Mouse (Mus musculus) c-Kit-positive CD71-negative TER-119-negative erythroid progenitor cells, embryonic 14.5 days (primary cell): ENCODE measurements around the gene Tcf20.
"Not testable (repeated sequence)": the region's sequence is repeated elsewhere in the genome, so short reads cannot be mapped to it uniquely, and the experiment has no call there.

Experiments
- DNase-seq: peaks from one replicate; pipeline ENCODE4 v3.0.0-alpha.2; 2013; ENCODE audit warnings: low read depth

The Tcf20 gene

GRCm38 (mm10) chr15:82898740-82899675 lies 88.7 kb downstream of the Tcf20 start:
- DNase-seq: no peak

- no peak for DNase-seq
Measured at GRCm38 (mm10) chr15:82898141-82898739, 89.4 kb downstream of the Tcf20 start.

DNA sequence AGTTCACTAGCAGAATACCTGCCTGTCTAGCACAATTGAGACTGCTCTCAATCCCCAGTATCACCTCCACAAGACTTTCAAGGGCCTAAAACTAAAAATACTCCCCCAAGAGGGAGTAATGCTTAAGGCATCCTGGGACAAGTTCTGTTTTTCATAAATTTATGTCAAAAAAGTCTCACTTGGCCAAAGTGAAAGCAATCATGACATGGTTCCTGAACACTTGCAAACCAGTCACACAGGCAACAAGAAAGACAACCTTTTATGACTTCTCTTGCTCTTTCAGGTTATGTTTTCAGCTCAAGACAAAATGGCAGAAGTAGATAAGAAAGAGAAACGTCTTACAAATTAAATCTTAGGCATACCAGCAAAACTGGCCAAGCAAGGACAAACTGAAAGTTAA lies 91.3 kb downstream of the Tcf20 start:
- DNase-seq: no peak

DNA sequence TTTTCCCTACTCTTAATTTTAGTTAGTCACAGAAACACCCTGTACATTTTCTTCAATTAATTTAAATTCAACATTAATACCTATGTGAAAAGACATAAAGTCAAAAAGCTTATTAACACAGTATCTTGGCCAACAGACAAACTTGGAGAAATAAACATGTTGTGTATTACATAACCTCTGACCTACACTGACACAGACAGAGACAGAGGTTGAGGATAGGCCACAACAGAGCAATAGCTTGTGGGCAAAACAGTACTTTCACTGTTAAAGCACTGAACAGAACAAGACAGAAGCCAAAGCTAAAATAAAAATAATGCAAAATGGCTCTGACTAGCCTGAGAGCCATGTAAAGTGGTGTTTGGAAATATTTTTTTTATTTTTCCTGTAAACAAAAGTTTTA lies 97.2 kb downstream of the Tcf20 start:
- DNase-seq: no peak

GRCm38 (mm10) chr15:82889426-82889825 lies 98.2 kb downstream of the Tcf20 start:
- DNase-seq: no peak

- DNase-seq: peak; percentile 48
Measured at GRCm38 (mm10) chr15:82888466-82888865, 99.2 kb downstream of the Tcf20 start.

GRCm38 (mm10) chr15:82877309-82877708 lies 110.4 kb downstream of the Tcf20 start:
- no peak for DNase-seq

GRCm38 (mm10) chr15:82876863-82877262 lies 110.8 kb downstream of the Tcf20 start:
- DNase-seq: no peak

- DNase-seq: no peak
Measured at GRCm38 (mm10) chr15:82872037-82872436, 115.6 kb downstream of the Tcf20 start.

DNA sequence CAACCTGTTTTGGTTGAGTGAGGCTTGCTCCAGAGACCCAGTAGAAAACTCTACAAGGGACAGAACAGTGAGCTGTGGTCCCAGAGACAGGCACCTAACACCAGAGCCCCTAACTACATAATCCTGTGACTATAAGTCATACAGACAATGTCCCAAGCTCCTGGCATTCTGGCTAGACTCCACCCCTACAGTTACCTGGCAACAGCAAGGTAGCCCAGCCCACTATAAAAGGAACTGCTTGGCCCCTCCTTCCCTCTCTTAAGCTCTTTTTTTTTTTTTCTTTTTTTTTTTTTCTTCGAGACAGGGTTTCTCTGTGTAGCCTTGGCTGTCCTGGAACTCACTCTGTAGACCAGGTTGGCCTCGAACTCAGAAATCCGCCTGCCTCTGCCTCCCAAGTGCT lies 121.4 kb downstream of the Tcf20 start:
- DNase-seq: not testable (repeated sequence)

GRCm38 (mm10) chr15:82863674-82864073 lies 124.0 kb downstream of the Tcf20 start:
- no peak for DNase-seq

GRCm38 (mm10) chr15:82856652-82857378 lies 130.9 kb downstream of the Tcf20 start:
- DNase-seq: no peak

DNA sequence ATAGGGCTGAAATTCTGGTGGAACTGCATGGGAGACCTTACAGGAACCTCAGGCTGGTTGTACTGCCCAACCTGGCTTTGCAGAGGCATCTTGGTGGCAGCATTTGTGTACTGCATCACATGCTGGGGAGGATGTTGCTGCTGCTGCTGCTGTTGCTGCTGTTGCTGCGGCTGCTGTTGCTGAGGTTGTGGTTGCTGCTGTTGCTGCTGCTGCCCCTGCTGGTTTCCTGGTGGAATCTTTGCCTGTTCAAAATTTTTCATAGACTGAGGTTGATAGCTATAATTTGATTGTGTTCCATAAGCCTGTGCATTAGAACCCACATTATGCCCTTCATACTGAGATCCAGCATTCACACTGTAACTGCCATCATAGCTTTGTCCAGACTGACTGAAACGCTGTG lies 131.6 kb downstream of the Tcf20 start:
- no peak for DNase-seq

DNA sequence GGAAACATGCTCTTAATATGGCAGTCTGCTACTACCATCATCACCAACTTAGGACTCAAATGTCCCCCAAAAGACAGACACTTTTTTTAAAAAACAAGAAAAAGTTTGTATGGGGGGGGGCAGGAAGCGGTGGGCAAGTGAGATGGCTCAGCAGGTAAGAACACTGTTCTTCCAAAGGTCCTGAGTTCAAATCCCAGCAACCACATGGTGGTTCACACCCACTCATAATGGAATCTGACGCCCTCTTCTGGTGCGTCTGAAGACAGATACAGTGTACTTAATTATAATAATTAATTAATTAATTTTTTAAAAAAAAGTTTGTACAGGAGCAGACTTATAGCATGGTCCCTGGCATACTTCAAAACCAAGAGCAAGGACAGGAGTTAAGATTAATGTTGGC lies 148.5 kb downstream of the Tcf20 start:
- DNase-seq: no peak

DNA sequence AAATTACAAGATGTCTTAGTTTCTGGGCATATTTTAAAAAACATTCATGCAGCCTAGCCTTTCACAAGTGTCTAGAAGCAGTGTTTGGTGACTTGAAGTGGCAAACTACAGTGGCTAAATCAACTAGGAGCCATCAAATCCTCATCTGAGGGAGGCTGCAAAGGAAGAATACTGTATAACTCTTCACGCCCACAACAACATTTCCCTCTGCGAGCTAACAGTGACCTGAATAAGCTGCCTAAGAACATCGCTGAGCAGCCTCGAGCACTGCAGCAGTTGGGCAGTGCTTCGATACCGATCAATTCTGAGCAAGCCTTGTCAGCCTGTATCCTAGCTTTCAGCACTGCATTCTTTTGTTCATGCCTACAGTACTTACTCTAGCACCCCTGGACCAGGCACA lies 157.8 kb downstream of the Tcf20 start:
- DNase-seq: no peak

GRCm38 (mm10) chr15:82825866-82826265 lies 161.8 kb downstream of the Tcf20 start:
- no peak for DNase-seq

DNA sequence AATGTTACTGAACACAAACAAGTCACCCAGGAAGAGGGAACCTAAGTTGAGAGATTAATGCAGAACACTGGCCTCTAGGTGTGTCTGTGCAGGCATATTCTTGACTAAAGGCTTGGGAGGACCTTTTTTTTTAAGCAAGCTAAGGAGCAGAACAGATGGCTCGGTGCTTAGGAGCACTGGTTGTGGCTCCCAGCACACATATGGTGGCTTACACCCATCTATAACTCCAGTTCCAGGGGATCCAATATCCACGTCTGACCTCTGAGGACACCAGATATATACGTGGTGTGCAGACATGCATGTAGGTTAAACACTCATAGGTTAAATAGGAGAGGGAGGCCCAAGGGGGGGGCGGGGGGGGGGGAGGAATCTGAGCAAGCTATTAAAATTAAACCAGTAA lies 165.3 kb downstream of the Tcf20 start:
- DNase-seq: no peak

DNA sequence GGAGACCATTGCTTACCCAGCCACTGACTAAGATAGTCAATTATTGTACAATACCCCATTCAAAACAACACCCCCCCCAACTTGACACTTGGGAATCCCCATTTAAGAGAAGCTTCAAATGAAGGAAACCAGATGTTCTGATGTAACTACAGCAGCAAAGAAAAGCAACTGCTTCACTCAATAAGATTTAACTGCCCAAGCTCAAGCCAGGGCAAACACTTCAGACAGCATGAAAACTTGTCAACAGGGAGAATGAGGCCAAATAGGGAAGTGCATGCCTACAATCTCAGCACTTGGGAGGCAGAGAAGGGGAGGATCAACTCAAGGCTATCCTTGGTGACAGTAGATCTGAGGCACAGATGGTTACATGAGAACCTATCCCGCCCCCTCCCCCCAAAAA lies 166.0 kb downstream of the Tcf20 start:
- DNase-seq: no peak

DNA sequence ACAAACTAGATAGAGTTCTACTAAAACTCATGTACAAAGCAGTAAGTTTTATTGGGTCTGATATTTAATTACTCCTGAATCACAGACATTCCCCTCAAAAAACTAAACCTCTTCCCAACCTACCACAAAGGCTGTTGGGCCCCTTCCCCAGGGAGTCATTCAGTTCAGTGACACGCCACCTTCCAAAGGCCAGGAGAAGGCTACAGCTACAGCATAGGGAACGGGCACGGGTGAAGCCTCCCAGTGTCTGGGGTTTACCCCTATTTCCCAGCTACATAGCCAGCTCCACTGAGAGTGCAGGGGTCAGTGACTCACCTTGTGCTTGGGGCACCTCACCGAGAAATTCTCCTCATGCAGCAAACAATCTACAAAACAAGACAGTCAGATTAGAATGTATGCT lies 172.4 kb downstream of the Tcf20 start:
- no peak for DNase-seq

GRCm38 (mm10) chr15:82814806-82815205 lies 172.9 kb downstream of the Tcf20 start:
- DNase-seq: peak; percentile 28

GRCm38 (mm10) chr15:82814321-82814720 lies 173.4 kb downstream of the Tcf20 start:
- DNase-seq: no peak

DNA sequence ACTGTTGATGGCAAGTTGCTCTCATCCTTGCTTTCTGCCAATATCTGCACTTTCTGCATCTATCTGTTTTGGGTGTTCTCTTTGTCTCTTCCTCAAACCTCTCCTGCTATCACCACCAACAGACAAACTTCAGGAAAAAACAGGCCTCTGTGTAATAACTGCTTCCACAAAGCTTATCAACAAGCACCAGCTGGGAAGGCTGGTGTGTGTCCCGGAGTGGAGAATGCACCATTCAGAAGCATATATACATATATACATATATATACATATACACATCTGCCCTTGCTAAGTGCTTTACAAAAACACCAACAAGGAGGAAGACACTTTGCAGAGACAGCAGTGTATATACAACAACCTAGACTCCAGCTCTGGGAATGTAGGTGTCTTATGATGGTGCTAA lies 177.1 kb downstream of the Tcf20 start:
- peak; percentile 13 for DNase-seq

DNA sequence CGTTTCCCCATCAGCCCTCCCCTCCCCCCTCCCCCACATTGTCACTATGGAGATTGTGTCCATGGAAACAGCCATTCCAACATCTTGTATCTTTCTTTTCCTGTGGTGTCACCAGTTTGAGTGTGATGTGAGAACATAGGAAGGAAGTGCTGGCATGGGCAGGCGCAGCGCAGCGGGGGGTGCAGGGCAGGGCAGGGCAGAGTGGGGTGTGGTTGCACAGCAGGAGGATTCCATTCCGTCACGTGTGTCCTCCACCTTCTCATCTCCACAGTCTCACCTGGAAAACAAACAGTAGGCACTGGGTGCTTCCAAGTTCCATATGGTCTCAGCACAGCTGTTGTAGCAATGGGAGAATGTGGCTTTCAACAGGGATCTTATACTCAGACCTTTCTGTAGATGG lies 178.2 kb downstream of the Tcf20 start:
- no peak for DNase-seq
